Mouse (Mus musculus) bone marrow, adult 2 months (tissue): ENCODE measurements at regions not wholly inside any gene's neighbourhood (a gene's known extent, or its start where the extent isn't known, plus 50 kb on each side); places are given as distances from the start of the nearest gene placed in this dataset.
"Not testable (repeated sequence)": the region's sequence is repeated elsewhere in the genome, so short reads cannot be mapped to it uniquely, and the experiment has no call there.

Experiments
- H3K27ac ChIP-seq: fragments of 200-500 bp; 2 replicates; pipeline ENCODE4 v1.5.1; 2012; ENCODE audit warnings: low read depth, mild to moderate bottlenecking, control low read depth, inconsistent platforms, low read length; ENCODE audit not compliant: control insufficient read depth, poor library complexity, insufficient read depth
- H3K4me1 ChIP-seq: fragments of 200-500 bp; 2 replicates; pipeline ENCODE4 v1.6.1; 2011; ENCODE audit warnings: low read length; ENCODE audit not compliant: control insufficient read depth, insufficient read depth
- H3K4me3 ChIP-seq: fragments of 200-500 bp; replicated peaks from 2 replicates; pipeline ENCODE3; 2011; ENCODE audit warnings: mild to moderate bottlenecking, low read depth, low read length, control low read depth; ENCODE audit not compliant: control insufficient read depth
- CTCF ChIP-seq: fragments of 200-500 bp; IDR thresholded peaks from 2 replicates; pipeline ENCODE4 v1.5.1; 2011; ENCODE audit warnings: low read length, control low read depth; ENCODE audit not compliant: control insufficient read depth, insufficient read depth
- POLR2A ChIP-seq: fragments of 200-500 bp; IDR thresholded peaks from 2 replicates; pipeline ENCODE4 v1.6.1; 2011; ENCODE audit warnings: low read depth, mild to moderate bottlenecking, control low read depth, low read length, borderline replicate concordance; ENCODE audit not compliant: control insufficient read depth
- WGBS: fragments of 180-500 bp; shearing (Covaris S2); methylation state at CpG from one replicate; pipeline ENCODE4 v1.1.7; 2018; 5-methylcytosine and 5-hydroxymethylcytosine counted together

- H3K27ac ChIP-seq: no peak overlapping the region
- no peak for TF ChIP-seq CTCF
- TF ChIP-seq POLR2A: no peak
- no peak overlapping the region for H3K4me3 ChIP-seq
- no peaks in the 10 kb centered on the region for H3K4me1 ChIP-seq
- WGBS: 55% methylated on average over 4 of the region's 4 CpGs
Measured at GRCm38 (mm10) chr6:4149663-4150062, 62.9 kb upstream of the Bet1 start.

DNA sequence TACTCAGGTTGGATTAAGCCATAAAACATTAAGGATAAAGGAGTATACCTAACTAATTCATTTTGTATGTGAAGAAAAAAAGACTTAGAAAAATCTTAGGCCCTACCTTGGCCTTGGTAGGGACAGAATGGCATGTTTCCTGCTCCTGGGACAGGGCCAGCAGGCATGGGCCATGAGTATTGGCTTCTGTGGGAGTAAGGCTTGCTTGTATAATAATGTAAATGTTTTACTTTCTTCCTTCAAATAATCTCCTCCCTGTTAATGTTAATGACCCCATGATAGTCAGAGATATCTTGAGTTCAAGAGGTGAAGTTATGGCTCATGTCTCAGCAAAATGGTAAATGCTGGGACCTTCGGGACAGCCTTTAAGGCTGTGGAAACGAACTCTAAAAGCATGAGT is 71.5 kb upstream of the Bet1 start:
- Histone ChIP-seq H3K27ac (no peak overlapping the region), H3K4me1 (no peaks in the 10 kb centered on the region), H3K4me3 (no peak overlapping the region)
- TF ChIP-seq CTCF (no peak), POLR2A (no peak)
- WGBS: 69% methylated on average over 2 of the region's 2 CpGs

DNA sequence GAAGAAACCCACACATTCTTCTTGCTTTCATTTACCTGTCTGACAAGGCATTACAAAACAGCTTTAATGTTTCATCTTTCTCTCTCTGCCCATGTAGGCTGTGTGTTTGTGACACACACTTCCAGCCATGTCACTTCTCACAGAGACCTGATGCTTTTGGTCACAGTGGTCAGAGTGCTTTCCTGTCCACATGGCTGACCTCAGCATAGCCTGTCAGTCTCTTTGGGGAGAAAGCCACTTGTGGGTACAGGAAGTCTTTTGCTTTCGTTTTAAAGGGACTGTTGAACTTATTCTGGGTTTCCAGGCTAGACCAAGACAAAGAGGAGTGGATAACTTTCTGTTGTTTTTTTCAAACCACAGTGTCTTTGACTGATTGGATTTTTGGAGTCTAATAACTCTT is 77.0 kb upstream of the Bet1 start:
- H3K27ac ChIP-seq: no peak overlapping the region
- H3K4me1 ChIP-seq: no peaks in the 10 kb centered on the region
- 6% methylated on average over 1 of the region's 1 CpGs for WGBS
- H3K4me3 ChIP-seq: no peak overlapping the region
- no peak for TF ChIP-seq CTCF
- TF ChIP-seq POLR2A: no peak

GRCm38 (mm10) chr6:4167112-4167511 is 80.3 kb upstream of the Bet1 start:
- no peaks in the 10 kb centered on the region for H3K4me1 ChIP-seq
- H3K4me3 ChIP-seq: no peak overlapping the region
- no peak for TF ChIP-seq CTCF
- no peak for TF ChIP-seq POLR2A
- WGBS: 55% methylated on average over 4 of the region's 4 CpGs
- no peak overlapping the region for H3K27ac ChIP-seq

DNA sequence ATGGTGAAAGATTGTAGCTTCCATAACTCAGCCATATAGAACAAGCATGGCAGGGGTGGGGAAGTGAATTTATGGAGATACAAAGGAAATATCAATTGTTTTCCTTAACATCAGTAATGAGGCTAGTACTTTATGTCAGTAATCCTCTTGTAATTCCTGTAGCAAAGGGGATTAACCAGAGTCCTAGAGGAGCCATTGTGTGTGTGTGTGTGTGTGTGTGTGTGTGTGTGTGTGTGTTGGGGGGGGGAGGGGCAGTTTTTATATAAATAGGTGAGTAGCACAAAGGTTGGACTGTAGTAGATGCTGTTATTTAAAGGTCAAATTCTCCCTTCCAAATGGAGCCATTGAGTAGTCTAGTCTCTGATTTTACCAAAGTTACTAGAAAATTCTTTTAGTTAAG is 81.0 kb upstream of the Bet1 start:
- Histone ChIP-seq H3K4me1 (no peaks in the 10 kb centered on the region), H3K4me3 (no peak overlapping the region), H3K27ac (no peak overlapping the region)
- no peak for TF ChIP-seq CTCF
- no peak for TF ChIP-seq POLR2A

DNA sequence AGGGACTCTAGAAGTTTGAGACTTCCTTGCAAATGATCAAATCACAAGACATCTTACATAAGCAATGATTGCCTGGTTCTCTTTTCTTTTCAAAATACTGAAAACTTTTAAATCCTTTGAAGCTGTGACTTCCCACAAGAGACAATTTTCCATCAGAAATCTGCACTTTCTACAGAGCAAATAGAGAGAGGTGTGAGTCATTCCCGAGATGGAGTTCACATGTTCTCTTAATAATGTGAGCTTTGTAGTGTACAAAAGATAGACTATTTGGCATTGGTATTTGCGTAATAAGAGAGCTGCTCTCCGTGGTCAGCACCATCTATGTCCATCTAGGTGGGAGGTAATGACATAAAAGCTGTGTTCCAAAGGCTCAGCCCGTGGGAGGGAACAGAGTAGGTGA is 84.8 kb upstream of the Bet1 start:
- 56% methylated on average over 4 of the region's 4 CpGs for WGBS
- H3K4me1 ChIP-seq: no peaks in the 10 kb centered on the region
- no peak for TF ChIP-seq CTCF
- no peak for TF ChIP-seq POLR2A
- H3K27ac ChIP-seq: no peak overlapping the region
- H3K4me3 ChIP-seq: no peak overlapping the region

DNA sequence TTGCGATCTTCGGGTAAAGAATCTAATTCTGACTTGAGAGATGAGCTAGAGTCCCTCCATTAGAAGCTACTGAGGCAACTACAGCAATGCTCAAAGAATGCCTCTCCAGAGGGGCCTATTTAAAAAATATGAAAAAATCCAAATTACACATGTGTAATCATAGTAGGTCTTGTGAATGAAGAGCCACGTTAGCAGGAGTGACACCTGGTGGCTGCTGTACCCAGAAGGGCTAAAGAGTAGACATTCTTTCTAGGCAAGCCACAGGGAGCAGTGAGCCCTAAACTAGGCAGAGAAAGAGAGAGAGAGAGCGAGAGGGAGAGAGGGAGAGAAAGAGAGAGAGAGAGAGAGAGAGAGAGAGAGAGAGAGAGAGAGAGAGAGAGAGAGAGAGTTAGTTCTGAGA is 100.9 kb upstream of the Bet1 start:
- Histone ChIP-seq H3K4me3 (no peak overlapping the region), H3K27ac (no peak overlapping the region), H3K4me1 (no peaks in the 10 kb centered on the region)
- WGBS: 66% methylated on average over 3 of the region's 4 CpGs
- TF ChIP-seq CTCF (no peak), POLR2A (no peak)

DNA sequence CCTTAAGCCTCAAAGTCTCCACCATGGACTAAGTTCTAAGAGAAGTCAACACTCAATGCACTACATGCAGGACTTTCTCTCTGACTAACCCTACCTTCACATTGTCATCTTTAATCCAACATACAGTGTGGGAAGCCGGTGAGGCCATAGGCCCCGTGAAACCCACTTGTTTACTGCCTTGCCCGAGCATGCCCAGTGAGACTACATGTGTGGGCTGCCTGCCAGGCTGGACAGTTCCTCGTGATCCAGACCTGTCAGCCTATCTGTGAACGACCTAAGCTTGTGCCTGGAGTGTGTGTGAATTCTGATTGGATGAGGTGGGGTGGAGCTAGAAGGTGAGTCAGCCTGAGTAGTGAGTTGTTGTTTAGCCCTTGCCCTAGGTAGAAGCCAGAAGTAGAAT is 104.2 kb upstream of the Bet1 start:
- WGBS: 59% methylated on average over 5 of the region's 5 CpGs
- H3K4me3 ChIP-seq, H3K27ac ChIP-seq, H3K4me1 ChIP-seq: not testable (repeated sequence)

GRCm38 (mm10) chr6:4193286-4193685 is 106.5 kb upstream of the Bet1 start:
- TF ChIP-seq CTCF (no peak), POLR2A (no peak)
- no peak overlapping the region for H3K4me3 ChIP-seq
- no peaks in the 10 kb centered on the region for H3K4me1 ChIP-seq
- no peak overlapping the region for H3K27ac ChIP-seq
- WGBS: 77% methylated on average over 5 of the region's 5 CpGs
